Mouse (Mus musculus) spleen, postnatal 14 days (tissue): ENCODE data around the gene Gm2115.

Experiments
- DNase-seq, 2 experiments: peaks; one replicate each; pipeline ENCODE4 v3.0.0; 2021 to 2022; ENCODE audit warnings: low spot score in 2 of 2

The Gm2115 gene

GRCm38 (mm10) chr7:84586360-84587100 is 57.8 kb downstream of the Gm2115 start:
- no peak for DNase-seq

GRCm38 (mm10) chr7:84587101-84587783 is 58.5 kb downstream of the Gm2115 start:
- no peak for DNase-seq

GRCm38 (mm10) chr7:84590622-84591021 is 61.9 kb downstream of the Gm2115 start:
- DNase-seq = no peak

GRCm38 (mm10) chr7:84591347-84591746 is 62.6 kb downstream of the Gm2115 start:
- DNase-seq = no peak

- peak in 1 of 2 experiments; percentile 12 for DNase-seq
Measured at GRCm38 (mm10) chr7:84594087-84594916, 65.5 kb downstream of the Gm2115 start.

GRCm38 (mm10) chr7:84594917-84595303 is 66.2 kb downstream of the Gm2115 start:
- DNase-seq = no peak

GRCm38 (mm10) chr7:84596002-84596401 is 67.2 kb downstream of the Gm2115 start:
- DNase-seq = no peak

GRCm38 (mm10) chr7:84596633-84597032 is 67.9 kb downstream of the Gm2115 start:
- no peak for DNase-seq

- no peak for DNase-seq
Measured at GRCm38 (mm10) chr7:84600631-84601030, 71.9 kb downstream of the Gm2115 start.

GRCm38 (mm10) chr7:84601331-84601730 is 72.6 kb downstream of the Gm2115 start:
- no peak for DNase-seq

GRCm38 (mm10) chr7:84604501-84604900 is 75.7 kb downstream of the Gm2115 start:
- no peak for DNase-seq

GRCm38 (mm10) chr7:84605033-84605687 is 76.4 kb downstream of the Gm2115 start:
- no peak for DNase-seq

- DNase-seq = peak; percentile 42 to 49
Measured at GRCm38 (mm10) chr7:84605704-84606292, 77.0 kb downstream of the Gm2115 start.

GRCm38 (mm10) chr7:84606293-84606749 is 77.6 kb downstream of the Gm2115 start, which contains the start of gene Fah:
Gene Fah (minus strand): TSS chr7:84606722.
- no peak for DNase-seq

- DNase-seq = no peak
Measured at GRCm38 (mm10) chr7:84611609-84612008, 82.9 kb downstream of the Gm2115 start.

- DNase-seq = no peak
Measured at GRCm38 (mm10) chr7:84612445-84612844, 83.7 kb downstream of the Gm2115 start.

- no peak for DNase-seq
Measured at GRCm38 (mm10) chr7:84618951-84619350, 90.2 kb downstream of the Gm2115 start.

- no peak for DNase-seq
Measured at GRCm38 (mm10) chr7:84620956-84621355, 92.2 kb downstream of the Gm2115 start.

GRCm38 (mm10) chr7:84623718-84624117 is 95.0 kb downstream of the Gm2115 start:
- DNase-seq = no peak

- no peak for DNase-seq
Measured at GRCm38 (mm10) chr7:84631878-84632277, 103.1 kb downstream of the Gm2115 start.
